Mouse (Mus musculus): ENCODE measurements around the gene Pla2g3. TPM values are rescaled to one million over a fixed set of nuclear protein-coding genes. Genes with fewer than 3 reads are reported as not detected.

Pla2g3 gene
- total and polyA plus RNA-seq, 3 experiments, result not detected

GRCm38 (mm10) chr11:3520919-3521318 lies 32.8 kb downstream of the Pla2g3 start:
- no peaks in the 10 kb centered on the region for H3K27me3 ChIP-seq (replicated peaks)
- H3K79me2 ChIP-seq (replicated peaks; ENCODE audit: control insufficient read depth, extremely low read depth, insufficient read depth, poor library complexity, severe bottlenecking), result no peaks in the 10 kb centered on the region
- peaks cover 0 to 27% of the 10 kb centered on the region in 2 experiments for H3K36me3 ChIP-seq (replicated peaks in 1 of 2; ENCODE audit: control insufficient read depth in 1 of 2, insufficient read depth in 1 of 2, low read length in 1 of 2)
- H3K4me2 ChIP-seq (ENCODE audit: insufficient read depth, low read depth, poor library complexity, severe bottlenecking), result no peak overlapping the region
- H3K9ac ChIP-seq (ENCODE audit: insufficient read depth, low read depth), result no peak overlapping the region
- no peak overlapping the region for H3K27ac ChIP-seq (ENCODE audit: insufficient read depth, low read depth)
- no peak overlapping the region for H3K4me3 ChIP-seq (replicated peaks in 1 of 3; ENCODE audit: low read depth in 2 of 3, low read length in 2 of 3, poor library complexity in 1 of 3)
- peaks cover 0 to 4% of the 10 kb centered on the region in 2 experiments; a peak in 1 of 4 replicates for H3K4me1 ChIP-seq (ENCODE audit: control insufficient read depth in 1 of 2, insufficient read depth in 2 of 2)
- TF ChIP-seq RAD21 (IDR thresholded peaks at IDR 0.05; ENCODE audit: low read depth, low read length), result no peak
- TF ChIP-seq POLR2A (IDR thresholded peaks at IDR 0.05; ENCODE audit: low read depth, low read length), result no peak
- no peak for TF ChIP-seq EP300 (IDR thresholded peaks at IDR 0.05; ENCODE audit: low read length)
- DNase-seq (ENCODE audit: extremely low read depth), result no peak
- dilution Hi-C loops (cut with MboI; ENCODE audit: extremely low pct_ligation_motif_present, extremely low pct_unique_long_range_greater_than_20kb, low sequenced_read_pairs), result no loop called here
- in situ Hi-C loops (cut with MboI; ENCODE audit: low pct_ligation_motif_present, low pct_unique_long_range_greater_than_20kb, low sequenced_read_pairs), result no loop called here
- H3K9me3 ChIP-seq (replicated peaks; ENCODE audit: low read length), result no peaks in the 10 kb centered on the region

GRCm38 (mm10) chr11:3521339-3522224 lies 33.5 kb downstream of the Pla2g3 start:
- in situ Hi-C loops (cut with MboI; ENCODE audit: low pct_ligation_motif_present, low pct_unique_long_range_greater_than_20kb, low sequenced_read_pairs), result no loop called here
- Histone ChIP-seq H3K4me1 (ENCODE audit: control insufficient read depth in 1 of 2, insufficient read depth in 2 of 2) (peaks cover 0 to 4% of the 10 kb centered on the region in 2 experiments; a peak in 1 of 4 replicates), H3K27me3 (replicated peaks) (no peaks in the 10 kb centered on the region), H3K9me3 (replicated peaks; ENCODE audit: low read length) (no peaks in the 10 kb centered on the region), H3K27ac (ENCODE audit: insufficient read depth, low read depth) (no peak overlapping the region), H3K36me3 (replicated peaks in 1 of 2; ENCODE audit: control insufficient read depth in 1 of 2, insufficient read depth in 1 of 2, low read length in 1 of 2) (peaks cover 0 to 28% of the 10 kb centered on the region in 2 experiments), H3K9ac (ENCODE audit: insufficient read depth, low read depth) (no peak overlapping the region), H3K4me2 (ENCODE audit: insufficient read depth, low read depth, poor library complexity, severe bottlenecking) (no peak overlapping the region), H3K79me2 (replicated peaks; ENCODE audit: control insufficient read depth, extremely low read depth, insufficient read depth, poor library complexity, severe bottlenecking) (no peaks in the 10 kb centered on the region), H3K4me3 (replicated peaks in 1 of 3; ENCODE audit: low read depth in 2 of 3, low read length in 2 of 3, poor library complexity in 1 of 3) (no peak overlapping the region)
- no peak for TF ChIP-seq E2F4 (IDR thresholded peaks at IDR 0.05; ENCODE audit: insufficient replicate concordance, low read depth, low read length)
- TF ChIP-seq SIN3A (IDR thresholded peaks at IDR 0.05; ENCODE audit: low read length), result no peak
- TF ChIP-seq JUN (IDR thresholded peaks at IDR 0.05; ENCODE audit: insufficient read depth, low read depth, low read length), result no peak
- TF ChIP-seq USF1 (IDR thresholded peaks at IDR 0.05; ENCODE audit: low read depth, low read length), result no peak
- no peak for TF ChIP-seq TBP (conservative IDR thresholded peaks at IDR 0.05; ENCODE audit: low read depth, low read length)
- TF ChIP-seq RAD21 (IDR thresholded peaks at IDR 0.05; ENCODE audit: low read depth, low read length), result no peak
- TF ChIP-seq NRF1 (IDR thresholded peaks at IDR 0.05; ENCODE audit: low read depth, low read length), result no peak
- no peak for TF ChIP-seq ZNF384 (IDR thresholded peaks at IDR 0.05; ENCODE audit: low read depth, low read length)
- no peak for TF ChIP-seq IRF4 (IDR thresholded peaks at IDR 0.05; ENCODE audit: low read depth, low read length)
- no peak for TF ChIP-seq JUND (conservative IDR thresholded peaks at IDR 0.05; ENCODE audit: low read depth, low read length)
- TF ChIP-seq BHLHE40 (IDR thresholded peaks at IDR 0.05; ENCODE audit: low read depth, low read length), result no peak
- no peak for TF ChIP-seq GABPA (IDR thresholded peaks at IDR 0.05; ENCODE audit: insufficient replicate concordance, low read depth, low read length)
- TF ChIP-seq KAT2A (IDR thresholded peaks at IDR 0.05; ENCODE audit: insufficient replicate concordance, low read length), result no peak
- no peak for TF ChIP-seq UBTF (IDR thresholded peaks at IDR 0.05; ENCODE audit: low read depth, low read length)
- TF ChIP-seq TCF12 (IDR thresholded peaks at IDR 0.05; ENCODE audit: low read depth, low read length), result no peak
- dilution Hi-C loops (cut with MboI; ENCODE audit: extremely low pct_ligation_motif_present, extremely low pct_unique_long_range_greater_than_20kb, low sequenced_read_pairs), result no loop called here
- DNase-seq (ENCODE audit: extremely low read depth), result no peak
